Mouse (Mus musculus): ENCODE results near the gene Pcna. TPM values are rescaled to one million over a fixed set of nuclear protein-coding genes. Genes with fewer than 3 reads are reported as not detected.

Gene Pcna
- polyA plus RNA-seq, 1 experiment from 2014 or later, result 74.7 TPM

GRCm38 (mm10) chr2:132205549-132205948 lies 47.6 kb downstream of the Pcna start:
- Histone ChIP-seq H3K9me3 (ENCODE audit: low read length) (no peaks in the 10 kb centered on the region), H3K36me3 (ENCODE audit: insufficient read depth, low read length) (no peaks in the 10 kb centered on the region), H3K4me3 (ENCODE audit: low read depth, low read length) (no peak overlapping the region), H3K9ac (replicated peaks; ENCODE audit: low read depth) (no peak overlapping the region), H3K4me1 (ENCODE audit: insufficient read depth, low read depth, low read length) (no peaks in the 10 kb centered on the region), H3K27me3 (replicated peaks; ENCODE audit: insufficient read depth, low read length) (no peaks in the 10 kb centered on the region), H3K4me2 (replicated peaks; ENCODE audit: low read depth, low read length) (no peak overlapping the region), H3K27ac (ENCODE audit: low read length) (no peak overlapping the region)
- DNase-seq (ENCODE audit: low spot score), result no peak
- ATAC-seq, result no peak
- no peak for TF ChIP-seq CTCF (IDR thresholded peaks at IDR 0.05)
- TF ChIP-seq EP300 (IDR thresholded peaks at IDR 0.05), result no peak
- 58% methylated on average over 4 of the region's 4 CpGs for WGBS

- no peak overlapping the region for H3K4me3 ChIP-seq (ENCODE audit: low read depth, low read length)
- WGBS, result 65% methylated on average over 3 of the region's 3 CpGs
- H3K4me1 ChIP-seq (ENCODE audit: insufficient read depth, low read depth, low read length), result no peaks in the 10 kb centered on the region
- no peaks in the 10 kb centered on the region for H3K36me3 ChIP-seq (ENCODE audit: insufficient read depth, low read length)
- H3K27me3 ChIP-seq (replicated peaks; ENCODE audit: insufficient read depth, low read length), result no peaks in the 10 kb centered on the region
- ATAC-seq, result peak; percentile 52; the same call in 1 of the 2 replicates
- TF ChIP-seq CTCF (IDR thresholded peaks at IDR 0.05) (peak; percentile 30; the same call in 1 of the 2 replicates), EP300 (IDR thresholded peaks at IDR 0.05) (no peak)
- H3K4me2 ChIP-seq (replicated peaks; ENCODE audit: low read depth, low read length), result no peak overlapping the region
- no peak overlapping the region for H3K9ac ChIP-seq (replicated peaks; ENCODE audit: low read depth)
- no peaks in the 10 kb centered on the region for H3K9me3 ChIP-seq (ENCODE audit: low read length)
- no peak overlapping the region for H3K27ac ChIP-seq (ENCODE audit: low read length)
- DNase-seq (ENCODE audit: low spot score), result peak; percentile 62
These were observed 49.3 kb downstream of the Pcna start for GRCm38 (mm10) chr2:132203773-132204172.

GRCm38 (mm10) chr2:132203186-132203585 lies 49.9 kb downstream of the Pcna start:
- H3K9ac ChIP-seq (replicated peaks; ENCODE audit: low read depth), result no peak overlapping the region
- no peak for ATAC-seq
- H3K9me3 ChIP-seq (ENCODE audit: low read length), result no peaks in the 10 kb centered on the region
- H3K4me1 ChIP-seq (ENCODE audit: insufficient read depth, low read depth, low read length), result no peaks in the 10 kb centered on the region
- no peaks in the 10 kb centered on the region for H3K27me3 ChIP-seq (replicated peaks; ENCODE audit: insufficient read depth, low read length)
- no peak overlapping the region for H3K4me2 ChIP-seq (replicated peaks; ENCODE audit: low read depth, low read length)
- TF ChIP-seq EP300 (IDR thresholded peaks at IDR 0.05), result no peak
- no peak for TF ChIP-seq CTCF (IDR thresholded peaks at IDR 0.05)
- H3K27ac ChIP-seq (ENCODE audit: low read length), result no peak overlapping the region
- no peaks in the 10 kb centered on the region for H3K36me3 ChIP-seq (ENCODE audit: insufficient read depth, low read length)
- 36% methylated on average over 3 of the region's 3 CpGs for WGBS
- H3K4me3 ChIP-seq (ENCODE audit: low read depth, low read length), result no peak overlapping the region
- peak; percentile 12 for DNase-seq (ENCODE audit: low spot score)

Other genes with a start within 250 kb of the Pcna start
- 10.0 and 15.2 TPM in 2 replicates for gene Rassf2, start 223.1 kb downstream of the Pcna start, polyA plus RNA-seq (2015; fragmentation: Nextera tagmentation; extraction: Ambion mirVana)
- 26.6 and 35.8 TPM in 2 replicates for gene Slc23a2, start 108.2 kb downstream of the Pcna start, polyA plus RNA-seq (2015; fragmentation: Nextera tagmentation; extraction: Ambion mirVana)
- 39.6 and 41.7 TPM in 2 replicates for gene Tmem230, start 5.5 kb downstream of the Pcna start, polyA plus RNA-seq (2015; fragmentation: Nextera tagmentation; extraction: Ambion mirVana)
- 32.3 and 37.0 TPM in 2 replicates for gene Cds2, start 9.8 kb upstream of the Pcna start, polyA plus RNA-seq (2015; fragmentation: Nextera tagmentation; extraction: Ambion mirVana)
- not detected in 2 replicates for gene Prokr2, start 132.1 kb upstream of the Pcna start, polyA plus RNA-seq (2015; fragmentation: Nextera tagmentation; extraction: Ambion mirVana)